Mouse (Mus musculus) hindbrain, embryonic 14.5 days (tissue): ENCODE measurements around the gene Gm7982. TPM values are rescaled to one million over a fixed set of nuclear protein-coding genes. Genes with fewer than 3 reads are reported as not detected.
"Not testable (repeated sequence)": the region's sequence is repeated elsewhere in the genome, so short reads cannot be mapped to it uniquely, and the experiment has no call there.

Source experiments
- ATAC-seq: fragments of 200-750 bp; cut with Nextera tagmentation; 2 replicates; pipeline ENCODE4 v1.8.0; 2017; ENCODE audit warnings: moderate number of reproducible peaks, mild to moderate bottlenecking, moderate TSS enrichment, moderate library complexity; ENCODE audit not compliant: low FRiP score
- DNase-seq: peaks from one replicate; pipeline ENCODE4 v3.0.0-alpha.2; 2015; ENCODE audit warnings: low spot score
- H3K27ac ChIP-seq: fragments of 300-500 bp; sonication (generic); 2 replicates; pipeline ENCODE4 v1.5.1; 2014; ENCODE audit warnings: mild to moderate bottlenecking, moderate library complexity
- H3K27me3 ChIP-seq: fragments of 300-500 bp; sonication (generic); 2 replicates; pipeline ENCODE4 v1.6.1; 2014; ENCODE audit warnings: mild to moderate bottlenecking, low read length, mixed read lengths; ENCODE audit not compliant: control insufficient read depth, insufficient read depth
- H3K36me3 ChIP-seq: fragments of 300-500 bp; sonication (generic); replicated peaks from 2 replicates; pipeline ENCODE4 v1.6.1; 2014; ENCODE audit not compliant: control insufficient read depth, insufficient read depth
- H3K4me1 ChIP-seq: fragments of 300-500 bp; sonication (generic); replicated peaks from 2 replicates; pipeline ENCODE4 v1.6.1; 2014; ENCODE audit warnings: antibody characterized with exemption, low read length, mixed read lengths; ENCODE audit not compliant: control insufficient read depth, insufficient read depth
- H3K4me2 ChIP-seq: fragments of 300-500 bp; sonication (generic); replicated peaks from 2 replicates; pipeline ENCODE4 v1.6.1; 2014; ENCODE audit warnings: mild to moderate bottlenecking, moderate library complexity
- H3K4me3 ChIP-seq: fragments of 300-500 bp; sonication (generic); replicated peaks from 2 replicates; pipeline ENCODE4 v1.5.1; 2014; ENCODE audit warnings: mild to moderate bottlenecking, low read length
- H3K9ac ChIP-seq: fragments of 300-500 bp; sonication (generic); 2 replicates; pipeline ENCODE4 v1.6.1; 2014
- H3K9me3 ChIP-seq: fragments of 300-500 bp; sonication (generic); 2 replicates; pipeline ENCODE4 v1.6.1; 2016; ENCODE audit warnings: low read length; ENCODE audit not compliant: control insufficient read depth
- WGBS: fragments of 180-500 bp; shearing (Covaris S2); extraction: QIAGEN DNeasy Blood & Tissue Kit; methylation state at CpG from one replicate; pipeline ENCODE4 v1.1.7; 2014; 5-methylcytosine and 5-hydroxymethylcytosine counted together
- polyA plus RNA-seq: library from polyadenylated mRNA; unstranded; fragments of >200 nt; fragmentation: Nextera tagmentation; extraction: Ambion mirVana; gene quantifications from 2 replicates; pipeline ENCODE4 v1.2.1, GENCODE M21; 2014

Gm7982 gene
- not detected in 2 replicates for polyA plus RNA-seq

- H3K36me3 ChIP-seq, H3K9me3 ChIP-seq, ATAC-seq, H3K4me1 ChIP-seq, DNase-seq, H3K4me3 ChIP-seq, H3K27ac ChIP-seq, H3K9ac ChIP-seq, H3K4me2 ChIP-seq, H3K27me3 ChIP-seq: not testable (repeated sequence)
- no CpG with 5 or more reads among the region's 3 CpGs for WGBS
These were observed at the start of gene Gm7982 for GRCm38 (mm10) chr5:95741714-95742113. Gene Gm7982, plus strand, starts transcription at chr5:95742014.

- not testable (repeated sequence) for H3K9ac ChIP-seq, H3K4me3 ChIP-seq, H3K27ac ChIP-seq, H3K4me1 ChIP-seq, H3K36me3 ChIP-seq, ATAC-seq, DNase-seq, H3K9me3 ChIP-seq, H3K27me3 ChIP-seq, H3K4me2 ChIP-seq
- no CpG with 5 or more reads among the region's 1 CpGs for WGBS
These were observed 5.7 kb upstream of the Gm7982 start, which contains the start of gene Gm7978 for GRCm38 (mm10) chr5:95736073-95736472. Gene Gm7978, minus strand, starts transcription at chr5:95736173.

- H3K4me2 ChIP-seq, H3K4me1 ChIP-seq, ATAC-seq, DNase-seq, H3K4me3 ChIP-seq, H3K9me3 ChIP-seq, H3K27me3 ChIP-seq, H3K9ac ChIP-seq, H3K36me3 ChIP-seq, H3K27ac ChIP-seq: not testable (repeated sequence)
- no CpG with 5 or more reads among the region's 2 CpGs for WGBS
These were observed 33.9 kb downstream of the Gm7982 start, which contains the start of gene E330014E10Rik for GRCm38 (mm10) chr5:95775690-95776089. Gene E330014E10Rik, plus strand, starts transcription at chr5:95775990.

Other genes starting within 250 kb of the Gm7982 start
- gene Gm3286, start 231.3 kb upstream of the Gm7982 start, polyA plus RNA-seq = not detected in 2 replicates
- not detected in 2 replicates for gene Gm7971, start 147.1 kb upstream of the Gm7982 start, polyA plus RNA-seq
- gene Gm7978, start 5.8 kb upstream of the Gm7982 start, polyA plus RNA-seq = not detected in 2 replicates
- not detected in 2 replicates for gene E330014E10Rik, start 34.0 kb downstream of the Gm7982 start, polyA plus RNA-seq
- gene Cxcl13, start 214.9 kb downstream of the Gm7982 start, polyA plus RNA-seq = 0.23 TPM in 1 of 2 replicates, not detected in the other